Mouse (Mus musculus) heart, embryonic 16.5 days (tissue): ENCODE measurements around the gene Iqgap1. TPM values are rescaled to one million over a fixed set of nuclear protein-coding genes. Genes with fewer than 3 reads are reported as not detected.
"Not testable (repeated sequence)": the region's sequence is repeated elsewhere in the genome, so short reads cannot be mapped to it uniquely, and the experiment has no call there.

Experiments used
- ATAC-seq: fragments of 200-750 bp; cut with Nextera tagmentation; replicated peaks from 2 replicates; pipeline ENCODE4 v1.8.0; 2017; ENCODE audit warnings: moderate number of reproducible peaks; ENCODE audit not compliant: insufficient read depth, low FRiP score; ENCODE audit errors: extremely low read depth
- H3K27ac ChIP-seq: fragments of 300-500 bp; sonication (generic); 2 replicates; pipeline ENCODE4 v1.5.1; 2014; ENCODE audit warnings: mild to moderate bottlenecking, low read length, control low read depth, moderate library complexity
- H3K27me3 ChIP-seq: fragments of 300-500 bp; sonication (generic); 2 replicates; pipeline ENCODE4 v1.6.1; 2014; ENCODE audit warnings: low read length, mixed read lengths; ENCODE audit not compliant: control insufficient read depth, insufficient read depth
- H3K36me3 ChIP-seq: fragments of 300-500 bp; sonication (generic); 2 replicates; pipeline ENCODE4 v1.6.1; 2014; ENCODE audit not compliant: control insufficient read depth, insufficient read depth
- H3K4me1 ChIP-seq: fragments of 300-500 bp; sonication (generic); 2 replicates; pipeline ENCODE4 v1.6.1; 2014; ENCODE audit warnings: low read length, mixed read lengths; ENCODE audit not compliant: control insufficient read depth, insufficient read depth
- H3K4me2 ChIP-seq: fragments of 300-500 bp; sonication (generic); 2 replicates; pipeline ENCODE4 v1.6.1; 2014; ENCODE audit warnings: low read depth, mild to moderate bottlenecking, control low read depth, low read length
- H3K4me3 ChIP-seq: fragments of 300-500 bp; sonication (generic); 2 replicates; pipeline ENCODE4 v1.5.1; 2014; ENCODE audit warnings: mild to moderate bottlenecking, control low read depth, low read length
- H3K9ac ChIP-seq: fragments of 300-500 bp; sonication (generic); 2 replicates; pipeline ENCODE4 v1.6.1; 2014; ENCODE audit warnings: low read length, control low read depth
- H3K9me3 ChIP-seq: fragments of 300-500 bp; sonication (generic); replicated peaks from 2 replicates; pipeline ENCODE4 v1.6.1; 2016; ENCODE audit warnings: low read length; ENCODE audit not compliant: control insufficient read depth
- WGBS: fragments of 180-500 bp; shearing (Covaris S2); extraction: QIAGEN DNeasy Blood & Tissue Kit; methylation state at CpG from one replicate; pipeline ENCODE4 v1.1.7; 2014; 5-methylcytosine and 5-hydroxymethylcytosine counted together
- polyA plus RNA-seq: library from polyadenylated mRNA; unstranded; fragments of >200 nt; fragmentation: Nextera tagmentation; extraction: Ambion mirVana; gene quantifications from 2 replicates; pipeline ENCODE4 v1.2.1, GENCODE M21; 2015

Gene Iqgap1
- polyA plus RNA-seq, 1 experiment from 2014 or later: 49.0 TPM

DNA sequence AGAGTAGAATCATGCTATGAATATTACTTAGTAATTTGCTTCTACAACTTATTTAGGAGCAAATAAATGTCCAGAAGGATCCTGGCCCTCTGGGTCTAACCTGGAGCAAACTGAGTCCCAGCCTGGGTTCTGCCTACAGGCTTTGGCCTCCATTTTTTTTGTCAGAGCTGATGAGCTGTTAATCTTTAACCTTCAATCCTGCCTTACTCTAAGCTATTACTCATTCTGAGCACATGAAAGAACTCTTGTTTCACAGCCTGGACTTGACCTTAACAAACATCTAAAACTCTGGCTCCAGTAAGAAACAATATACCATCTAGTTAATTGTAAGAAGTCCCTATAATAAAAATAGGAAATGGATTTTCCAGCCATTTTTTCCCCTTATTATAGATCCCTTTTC, 14.0 kb upstream of the Iqgap1 start:
- Histone ChIP-seq H3K9ac (no peak overlapping the region), H3K36me3 (no peaks in the 10 kb centered on the region), H3K4me3 (no peak overlapping the region), H3K27ac (no peak overlapping the region), H3K9me3 (no peaks in the 10 kb centered on the region), H3K27me3 (no peaks in the 10 kb centered on the region), H3K4me2 (no peak overlapping the region), H3K4me1 (peaks cover 8% of the 10 kb centered on the region; the same call in 1 of the 2 replicates)
- no peak for ATAC-seq

DNA sequence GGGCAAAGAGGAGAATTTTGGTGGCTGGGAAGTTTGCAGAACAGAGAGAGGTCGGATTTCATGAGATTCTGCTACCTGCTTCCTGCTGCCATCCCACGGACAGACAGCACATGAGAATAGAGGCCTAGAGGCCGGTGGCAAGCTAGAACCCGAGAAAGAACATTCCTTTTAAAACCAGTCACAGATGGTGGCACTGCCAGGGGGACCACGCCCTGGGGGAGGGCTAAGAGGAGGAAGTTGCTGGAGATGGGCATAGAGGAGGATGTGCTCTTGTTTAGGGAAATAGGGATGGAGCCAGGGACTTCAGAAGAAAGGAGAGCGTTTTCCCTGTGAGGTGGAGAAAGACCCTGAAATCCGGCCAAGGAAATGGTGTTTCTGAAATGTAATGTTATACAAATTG, 12.5 kb upstream of the Iqgap1 start:
- no peak overlapping the region for H3K27ac ChIP-seq
- peaks cover 12% of the 10 kb centered on the region; the same call in 1 of the 2 replicates for H3K4me1 ChIP-seq
- no peaks in the 10 kb centered on the region for H3K9me3 ChIP-seq
- ATAC-seq: no peak
- no peak overlapping the region for H3K4me3 ChIP-seq
- H3K27me3 ChIP-seq: no peaks in the 10 kb centered on the region
- H3K9ac ChIP-seq: no peak overlapping the region
- H3K4me2 ChIP-seq: no peak overlapping the region
- WGBS: 50% methylated on average over 7 of the region's 7 CpGs
- no peaks in the 10 kb centered on the region for H3K36me3 ChIP-seq

DNA sequence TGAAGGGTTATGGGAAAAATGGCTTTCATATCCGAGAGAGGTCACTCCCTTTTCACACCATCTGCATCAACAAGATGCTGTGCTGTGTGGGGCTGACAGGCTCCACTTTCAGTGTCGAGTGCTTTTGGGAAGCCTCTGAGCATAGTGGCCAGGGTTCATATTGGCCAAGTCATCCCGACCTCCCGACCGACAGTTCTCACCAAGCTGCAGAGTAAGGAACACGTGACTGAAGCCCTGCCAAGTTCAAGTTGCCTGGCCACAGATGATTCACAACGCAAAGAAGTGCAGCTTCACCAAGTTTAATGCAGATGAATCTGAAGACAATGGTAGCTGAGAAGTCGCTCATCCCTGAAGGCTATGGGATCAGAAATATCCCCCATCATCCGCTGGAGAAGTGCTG, 12.0 kb upstream of the Iqgap1 start:
- Histone ChIP-seq H3K27me3 (no peaks in the 10 kb centered on the region), H3K4me1 (peaks cover 12% of the 10 kb centered on the region; the same call in 1 of the 2 replicates), H3K9me3 (no peaks in the 10 kb centered on the region), H3K4me2 (no peak overlapping the region), H3K27ac (no peak overlapping the region), H3K9ac (no peak overlapping the region), H3K36me3 (no peaks in the 10 kb centered on the region), H3K4me3 (no peak overlapping the region)
- ATAC-seq: no peak
- 41% methylated on average over 9 of the region's 9 CpGs for WGBS

DNA sequence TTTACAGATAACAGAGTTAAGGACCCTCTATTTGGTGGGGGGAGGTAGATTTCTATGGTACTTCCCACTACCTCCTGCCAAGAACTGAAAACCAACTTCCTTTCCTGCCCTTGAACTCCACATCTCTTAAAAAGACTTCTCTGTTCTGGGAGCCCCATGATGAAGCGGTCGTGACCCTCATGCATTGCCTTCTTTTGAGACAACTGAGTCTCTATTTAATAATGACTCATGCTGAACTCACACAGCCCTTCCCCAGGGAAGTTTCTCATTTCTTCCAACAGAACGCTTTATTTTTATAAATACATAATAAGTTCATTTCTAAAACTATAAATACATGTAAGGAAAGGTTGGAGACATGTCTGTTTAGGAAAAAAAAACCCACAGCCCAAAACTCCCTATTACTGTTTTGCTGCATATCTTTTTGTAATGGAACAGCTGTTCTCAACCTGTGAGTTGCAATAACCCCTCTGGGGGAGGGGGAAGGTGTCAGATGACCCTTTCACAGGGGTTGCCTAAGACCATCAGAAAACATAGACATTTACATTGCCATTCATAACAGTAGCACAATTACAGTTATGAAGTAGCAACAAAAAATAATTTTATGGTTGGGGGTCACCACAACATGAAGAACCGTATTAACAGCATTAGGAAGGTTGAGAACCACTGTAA, 10.3 kb upstream of the Iqgap1 start:
- Histone ChIP-seq H3K27me3 (no peaks in the 10 kb centered on the region), H3K4me2 (no peak overlapping the region), H3K27ac (no peak overlapping the region), H3K4me1 (peaks cover 18% of the 10 kb centered on the region), H3K4me3 (no peak overlapping the region), H3K9ac (no peak overlapping the region), H3K9me3 (no peaks in the 10 kb centered on the region), H3K36me3 (no peaks in the 10 kb centered on the region)
- 58% methylated on average over 4 of the region's 4 CpGs for WGBS
- ATAC-seq: no peak

DNA sequence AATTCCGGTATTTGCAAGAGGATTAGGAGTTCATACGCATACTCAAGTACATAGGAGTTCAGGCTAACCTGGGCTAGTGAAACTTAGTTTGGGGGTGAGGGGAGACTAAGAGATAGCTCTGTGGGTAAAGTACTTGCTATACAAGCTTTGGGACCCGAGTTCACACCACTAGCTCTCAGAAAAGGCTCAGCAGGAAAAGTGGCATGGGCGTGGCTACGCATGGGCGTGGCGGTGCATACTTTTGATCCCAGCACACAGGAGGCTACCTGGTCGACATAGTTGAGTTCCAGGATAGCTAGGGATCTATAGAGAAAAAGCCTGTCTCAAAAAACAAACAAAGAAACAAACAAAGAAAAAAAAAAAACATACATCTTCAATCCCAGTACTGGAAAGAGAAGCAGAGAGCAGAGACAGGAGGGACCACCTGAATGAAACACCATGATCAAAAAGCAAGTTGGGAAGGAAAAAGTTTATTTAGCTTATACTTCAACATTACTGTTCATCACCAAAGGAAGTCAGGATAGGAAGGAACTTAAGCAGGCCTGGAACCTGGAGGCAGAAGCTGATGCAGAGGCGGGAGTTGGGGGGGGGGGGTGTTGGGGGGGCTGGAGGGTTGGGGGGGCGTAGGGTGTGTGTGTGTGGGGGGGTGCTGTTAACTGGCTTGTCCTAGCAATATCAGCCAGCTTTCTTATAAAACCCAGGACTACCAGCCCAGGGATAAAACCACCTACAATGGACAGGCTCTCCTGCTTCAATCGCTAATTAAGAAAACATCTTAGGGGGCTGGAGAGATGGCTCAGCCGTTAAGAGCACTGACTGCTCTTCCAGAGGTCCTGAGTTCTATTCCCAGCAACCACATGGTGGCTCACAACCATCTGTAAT, 8.1 kb upstream of the Iqgap1 start:
- Histone ChIP-seq H3K9me3 (no peaks in the 10 kb centered on the region), H3K4me2 (no peak overlapping the region), H3K4me1 (peaks cover 23% of the 10 kb centered on the region), H3K27ac (no peak overlapping the region), H3K9ac (no peak overlapping the region), H3K36me3 (no peaks in the 10 kb centered on the region), H3K27me3 (no peaks in the 10 kb centered on the region), H3K4me3 (no peak overlapping the region)
- no peak for ATAC-seq
- WGBS: 33% methylated on average over 12 of the region's 12 CpGs

DNA sequence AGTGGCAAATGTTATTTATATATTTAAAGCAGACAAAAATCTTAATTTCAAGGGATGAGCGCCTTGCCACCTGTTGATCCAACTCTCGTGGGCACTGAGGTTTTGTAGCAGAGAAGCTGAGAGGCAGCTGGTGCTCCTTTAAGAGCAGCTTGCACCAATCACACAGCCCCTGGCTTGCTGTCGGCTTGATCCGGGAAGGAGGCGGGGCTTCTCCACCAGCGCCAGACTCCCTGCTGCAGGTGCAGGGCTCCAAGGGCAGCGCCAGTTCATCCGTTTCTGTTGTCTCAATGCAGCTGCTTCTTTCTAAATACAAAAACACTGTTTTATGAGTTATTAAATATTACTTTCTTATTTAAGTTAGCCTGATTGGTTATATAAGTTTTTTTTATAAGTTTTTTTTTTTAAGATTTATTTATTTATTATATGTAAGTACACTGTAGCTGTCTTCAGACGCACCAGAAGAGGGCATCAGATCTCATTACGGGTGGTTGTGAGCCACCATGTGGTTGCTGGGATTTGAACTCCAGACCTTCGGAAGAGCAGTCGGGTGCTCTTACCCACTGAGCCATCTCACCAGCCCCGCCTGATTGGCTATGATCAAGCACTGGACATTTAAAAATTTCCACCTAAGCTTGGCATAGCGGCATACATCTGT, 7.3 kb upstream of the Iqgap1 start:
- H3K36me3 ChIP-seq, H3K27me3 ChIP-seq, H3K4me3 ChIP-seq, H3K27ac ChIP-seq, H3K9me3 ChIP-seq, H3K9ac ChIP-seq: not testable (repeated sequence)
- peaks cover 21% of the 10 kb centered on the region for H3K4me1 ChIP-seq
- peak; percentile 83 for ATAC-seq
- H3K4me2 ChIP-seq: peak overlapping the region; percentile 44; the same call in 1 of the 2 replicates
- WGBS: 15% methylated on average over 13 of the region's 14 CpGs

DNA sequence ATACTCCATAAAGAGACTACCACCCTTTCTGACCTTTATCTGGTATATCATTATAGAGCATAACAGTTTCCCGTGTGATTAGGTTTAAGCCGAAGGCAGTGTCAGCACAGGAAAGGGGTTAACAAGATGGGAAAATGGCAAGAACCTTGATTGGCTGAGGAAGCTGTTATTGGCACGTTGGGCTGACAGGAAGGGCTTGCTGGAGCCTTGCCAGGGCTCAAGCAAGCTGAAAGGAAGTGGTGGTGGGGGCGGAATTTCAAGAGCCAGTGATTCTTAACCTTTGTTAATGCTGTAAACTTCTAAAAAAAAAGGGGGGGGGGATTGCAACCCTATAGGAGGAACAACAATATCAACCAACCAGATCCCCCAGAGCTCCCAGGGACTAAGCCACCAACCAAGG, 6.4 kb upstream of the Iqgap1 start:
- Histone ChIP-seq H3K9ac (no peak overlapping the region), H3K9me3 (no peaks in the 10 kb centered on the region), H3K4me3 (no peak overlapping the region), H3K4me1 (peaks cover 15% of the 10 kb centered on the region), H3K27me3 (no peaks in the 10 kb centered on the region), H3K27ac (peak overlapping the region; percentile 39), H3K36me3 (no peaks in the 10 kb centered on the region), H3K4me2 (no peak overlapping the region)
- 15% methylated on average over 4 of the region's 4 CpGs for WGBS
- no peak for ATAC-seq

DNA sequence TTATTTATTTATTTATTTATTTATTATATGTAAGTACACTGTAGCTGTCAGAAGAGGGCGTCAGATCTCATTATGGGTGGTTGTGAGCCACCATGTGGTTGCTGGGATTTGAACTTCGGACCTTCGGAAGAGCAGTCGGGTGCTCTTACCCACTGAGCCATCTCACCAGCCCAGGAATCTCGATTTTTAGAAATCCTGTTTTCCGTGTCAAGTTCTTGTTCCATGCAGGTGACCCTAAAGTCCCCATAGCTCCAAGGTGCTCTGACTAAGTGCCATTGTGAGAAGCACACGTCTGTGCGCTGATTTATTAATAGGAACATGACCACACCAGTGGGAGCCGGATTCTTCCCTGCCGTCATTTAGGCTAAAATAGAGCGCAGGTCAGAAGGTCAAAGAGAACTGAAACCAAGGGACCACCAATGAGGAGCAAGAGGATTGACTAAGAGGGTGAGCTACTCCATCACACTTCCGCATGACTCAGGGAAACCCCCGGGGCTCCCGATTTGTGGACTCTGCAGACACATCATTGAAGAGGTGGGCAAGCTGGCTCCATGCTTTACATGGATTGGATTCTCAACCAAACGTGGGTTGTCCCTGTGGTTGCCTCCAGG, 4.5 kb upstream of the Iqgap1 start:
- no peak overlapping the region for H3K9ac ChIP-seq
- no peaks in the 10 kb centered on the region for H3K9me3 ChIP-seq
- H3K27ac ChIP-seq: peak overlapping the region; percentile 62
- H3K4me2 ChIP-seq: no peak overlapping the region
- H3K27me3 ChIP-seq: no peaks in the 10 kb centered on the region
- WGBS: 63% methylated on average over 15 of the region's 15 CpGs
- ATAC-seq: no peak
- no peak overlapping the region for H3K4me3 ChIP-seq
- peaks cover 15% of the 10 kb centered on the region for H3K4me1 ChIP-seq
- no peaks in the 10 kb centered on the region for H3K36me3 ChIP-seq
